Mouse (Mus musculus): ENCODE measurements around the gene Cox6a1. TPM values are rescaled to one million over a fixed set of nuclear protein-coding genes. Genes with fewer than 3 reads are reported as not detected.

Cox6a1 gene
- polyA plus RNA-seq, 1 experiment from 2014 or later = 1,343 TPM

GRCm38 (mm10) chr5:115358872-115359271 is 10.1 kb upstream of the Cox6a1 start:
- Histone ChIP-seq H3K27me3 (replicated peaks; ENCODE audit: control insufficient read depth, insufficient read depth, low read length) (no peaks in the 10 kb centered on the region), H3K9ac (ENCODE audit: low read depth, low read length) (no peak overlapping the region), H3K27ac (ENCODE audit: low read depth, low read length) (no peak overlapping the region), H3K4me3 (ENCODE audit: low read length) (no peak overlapping the region), H3K36me3 (ENCODE audit: control insufficient read depth, insufficient read depth, low read length) (no peaks in the 10 kb centered on the region), H3K4me2 (ENCODE audit: low read length) (no peak overlapping the region), H3K9me3 (ENCODE audit: control insufficient read depth, low read length) (no peaks in the 10 kb centered on the region), H3K4me1 (ENCODE audit: control insufficient read depth, insufficient read depth, low read depth, low read length) (no peaks in the 10 kb centered on the region; the same call in 1 of the 2 replicates)
- peak; percentile 70; the same call in 1 of the 2 replicates for ATAC-seq
- 6% methylated on average over 12 of the region's 12 CpGs for WGBS

- ATAC-seq = no peak
- H3K4me3 ChIP-seq (ENCODE audit: low read length) = no peak overlapping the region
- H3K36me3 ChIP-seq (ENCODE audit: control insufficient read depth, insufficient read depth, low read length) = no peaks in the 10 kb centered on the region
- no peaks in the 10 kb centered on the region for H3K27me3 ChIP-seq (replicated peaks; ENCODE audit: control insufficient read depth, insufficient read depth, low read length)
- WGBS = 59% methylated on average over 13 of the region's 13 CpGs
- H3K9ac ChIP-seq (ENCODE audit: low read depth, low read length) = no peak overlapping the region
- H3K4me2 ChIP-seq (ENCODE audit: low read length) = no peak overlapping the region
- H3K4me1 ChIP-seq (ENCODE audit: control insufficient read depth, insufficient read depth, low read depth, low read length) = no peaks in the 10 kb centered on the region
- no peak overlapping the region for H3K27ac ChIP-seq (ENCODE audit: low read depth, low read length)
- H3K9me3 ChIP-seq (ENCODE audit: control insufficient read depth, low read length) = no peaks in the 10 kb centered on the region
These were observed 6.3 kb upstream of the Cox6a1 start for GRCm38 (mm10) chr5:115355070-115355469.

GRCm38 (mm10) chr5:115351348-115351747 is 2.6 kb upstream of the Cox6a1 start:
- 81% methylated on average over 5 of the region's 5 CpGs for WGBS
- no peak overlapping the region for H3K4me3 ChIP-seq (ENCODE audit: low read length)

GRCm38 (mm10) chr5:115349225-115349555 is 409 bp upstream of the Cox6a1 start:
- H3K9ac ChIP-seq (ENCODE audit: low read depth, low read length) = peak overlapping the region; percentile 93
- no peaks in the 10 kb centered on the region for H3K9me3 ChIP-seq (ENCODE audit: control insufficient read depth, low read length)
- peak overlapping the region; percentile 77 for H3K4me2 ChIP-seq (ENCODE audit: low read length)
- WGBS = under 1% methylated on average over 18 of the region's 18 CpGs
- peak overlapping the region; percentile 87 for H3K27ac ChIP-seq (ENCODE audit: low read depth, low read length)
- H3K27me3 ChIP-seq (replicated peaks; ENCODE audit: control insufficient read depth, insufficient read depth, low read length) = no peaks in the 10 kb centered on the region
- peak overlapping the region; percentile 80 for H3K4me3 ChIP-seq (ENCODE audit: low read length)
- peaks cover 13% of the 10 kb centered on the region for H3K36me3 ChIP-seq (ENCODE audit: control insufficient read depth, insufficient read depth, low read length)
- H3K4me1 ChIP-seq (ENCODE audit: control insufficient read depth, insufficient read depth, low read depth, low read length) = peaks cover 17% of the 10 kb centered on the region
- ATAC-seq = peak; percentile 57

More at GRCm38 (mm10) chr5:115351348-115351747, 2.6 kb upstream of the Cox6a1 start:
- H3K27me3 ChIP-seq (replicated peaks; ENCODE audit: control insufficient read depth, insufficient read depth, low read length) = no peaks in the 10 kb centered on the region
- no peak for ATAC-seq
- H3K27ac ChIP-seq (ENCODE audit: low read depth, low read length) = no peak overlapping the region
- H3K36me3 ChIP-seq (ENCODE audit: control insufficient read depth, insufficient read depth, low read length) = peaks cover under 1% of the 10 kb centered on the region; the same call in 1 of the 2 replicates
- no peak overlapping the region for H3K4me2 ChIP-seq (ENCODE audit: low read length)
- H3K9ac ChIP-seq (ENCODE audit: low read depth, low read length) = no peak overlapping the region
- peaks cover 17% of the 10 kb centered on the region for H3K4me1 ChIP-seq (ENCODE audit: control insufficient read depth, insufficient read depth, low read depth, low read length)
- H3K9me3 ChIP-seq (ENCODE audit: control insufficient read depth, low read length) = no peaks in the 10 kb centered on the region

- ATAC-seq = 0 out of 2 replicates have a peak, but pooled peaks have one; percentile 25
- Histone ChIP-seq H3K27ac (ENCODE audit: low read depth, low read length) (no peak overlapping the region), H3K9ac (ENCODE audit: low read depth, low read length) (peak overlapping the region; percentile 23), H3K4me3 (ENCODE audit: low read length) (peak overlapping the region; percentile 80), H3K36me3 (ENCODE audit: control insufficient read depth, insufficient read depth, low read length) (peaks cover 27% of the 10 kb centered on the region), H3K27me3 (replicated peaks; ENCODE audit: control insufficient read depth, insufficient read depth, low read length) (no peaks in the 10 kb centered on the region), H3K4me1 (ENCODE audit: control insufficient read depth, insufficient read depth, low read depth, low read length) (peaks cover 18% of the 10 kb centered on the region), H3K4me2 (ENCODE audit: low read length) (peak overlapping the region; percentile 78), H3K9me3 (ENCODE audit: control insufficient read depth, low read length) (no peaks in the 10 kb centered on the region)
- WGBS = 6% methylated on average over 5 of the region's 5 CpGs
These were observed 1.2 kb downstream of the Cox6a1 start for GRCm38 (mm10) chr5:115347564-115347963.

GRCm38 (mm10) chr5:115341314-115342165 is 7.2 kb downstream of the Cox6a1 start:
- Histone ChIP-seq H3K9me3 (ENCODE audit: control insufficient read depth, low read length) (no peaks in the 10 kb centered on the region), H3K4me2 (ENCODE audit: low read length) (peak overlapping the region; percentile 60), H3K4me3 (ENCODE audit: low read length) (peak overlapping the region; percentile 70), H3K27me3 (replicated peaks; ENCODE audit: control insufficient read depth, insufficient read depth, low read length) (no peaks in the 10 kb centered on the region), H3K9ac (ENCODE audit: low read depth, low read length) (peak overlapping the region; percentile 76), H3K27ac (ENCODE audit: low read depth, low read length) (peak overlapping the region; percentile 87), H3K4me1 (ENCODE audit: control insufficient read depth, insufficient read depth, low read depth, low read length) (peaks cover 19% of the 10 kb centered on the region), H3K36me3 (ENCODE audit: control insufficient read depth, insufficient read depth, low read length) (peaks cover 28% of the 10 kb centered on the region)
- ATAC-seq = peak; percentile 67
- 12% methylated on average over 35 of the region's 36 CpGs for WGBS

GRCm38 (mm10) chr5:115340577-115341313 is 8.0 kb downstream of the Cox6a1 start, which contains the start of the genes Gatc and Triap1:
Gene Gatc, minus strand, starts transcription at chr5:115341178.
Gene Triap1, plus strand, starts transcription at chr5:115341225.
- Histone ChIP-seq H3K27ac (ENCODE audit: low read depth, low read length) (peak within 1 kb of the TSS; percentile 87), H3K4me2 (ENCODE audit: low read length) (peak within 1 kb of the TSS; percentile 60), H3K36me3 (ENCODE audit: control insufficient read depth, insufficient read depth, low read length) (peaks cover 27% of the 10 kb centered on the region), H3K9ac (ENCODE audit: low read depth, low read length) (peak within 1 kb of the TSS; percentile 76), H3K4me3 (ENCODE audit: low read length) (peak within 1 kb of the TSS; percentile 70), H3K9me3 (ENCODE audit: control insufficient read depth, low read length) (no peaks in the 10 kb centered on the region), H3K4me1 (ENCODE audit: control insufficient read depth, insufficient read depth, low read depth, low read length) (peaks cover 19% of the 10 kb centered on the region), H3K27me3 (replicated peaks; ENCODE audit: control insufficient read depth, insufficient read depth, low read length) (no peaks in the 10 kb centered on the region)
- peak; percentile 93 for ATAC-seq
- WGBS = under 1% methylated on average over 48 of the region's 62 CpGs

- H3K27ac ChIP-seq (ENCODE audit: low read depth, low read length) = no peak overlapping the region
- H3K9me3 ChIP-seq (ENCODE audit: control insufficient read depth, low read length) = no peaks in the 10 kb centered on the region
- H3K36me3 ChIP-seq (ENCODE audit: control insufficient read depth, insufficient read depth, low read length) = peaks cover 30% of the 10 kb centered on the region
- H3K4me2 ChIP-seq (ENCODE audit: low read length) = peak overlapping the region; percentile 60
- H3K4me3 ChIP-seq (ENCODE audit: low read length) = peak overlapping the region; percentile 70
- no peak for ATAC-seq
- 36% methylated on average over 7 of the region's 7 CpGs for WGBS
- H3K27me3 ChIP-seq (replicated peaks; ENCODE audit: control insufficient read depth, insufficient read depth, low read length) = no peaks in the 10 kb centered on the region
- peaks cover 19% of the 10 kb centered on the region for H3K4me1 ChIP-seq (ENCODE audit: control insufficient read depth, insufficient read depth, low read depth, low read length)
- H3K9ac ChIP-seq (ENCODE audit: low read depth, low read length) = peak overlapping the region; percentile 37; the same call in 1 of the 2 replicates
These were observed 8.8 kb downstream of the Cox6a1 start for GRCm38 (mm10) chr5:115340007-115340406.

- H3K36me3 ChIP-seq (ENCODE audit: control insufficient read depth, insufficient read depth, low read length) = peaks cover 43% of the 10 kb centered on the region
- no peak overlapping the region for H3K27ac ChIP-seq (ENCODE audit: low read depth, low read length)
- no peak overlapping the region for H3K9ac ChIP-seq (ENCODE audit: low read depth, low read length)
- H3K27me3 ChIP-seq (replicated peaks; ENCODE audit: control insufficient read depth, insufficient read depth, low read length) = no peaks in the 10 kb centered on the region
- no peak overlapping the region for H3K4me3 ChIP-seq (ENCODE audit: low read length)
- H3K4me1 ChIP-seq (ENCODE audit: control insufficient read depth, insufficient read depth, low read depth, low read length) = peaks cover 8% of the 10 kb centered on the region
- no peak for ATAC-seq
- 87% methylated on average over 3 of the region's 3 CpGs for WGBS
- H3K4me2 ChIP-seq (ENCODE audit: low read length) = no peak overlapping the region
- H3K9me3 ChIP-seq (ENCODE audit: control insufficient read depth, low read length) = no peaks in the 10 kb centered on the region
These were observed 15.2 kb downstream of the Cox6a1 start for GRCm38 (mm10) chr5:115333626-115334025.

Data from hindbrain, embryonic 16.5 days (tissue).